Mouse (Mus musculus) testis, adult 2 months (tissue): ENCODE results near the gene Ak4.

Source experiments
- CTCF ChIP-seq: fragments of 200-500 bp; IDR thresholded peaks from 2 replicates; pipeline ENCODE4 v1.5.1; 2012; ENCODE audit warnings: low read depth, mild to moderate bottlenecking, inconsistent platforms, low read length, moderate library complexity; ENCODE audit not compliant: control insufficient read depth, insufficient read depth, insufficient replicate concordance
- POLR2A ChIP-seq: fragments of 200-500 bp; IDR thresholded peaks from 2 replicates; pipeline ENCODE4 v1.6.1; 2012; ENCODE audit warnings: low read depth, mild to moderate bottlenecking, inconsistent platforms, low read length, moderate library complexity; ENCODE audit not compliant: control insufficient read depth

DNA sequence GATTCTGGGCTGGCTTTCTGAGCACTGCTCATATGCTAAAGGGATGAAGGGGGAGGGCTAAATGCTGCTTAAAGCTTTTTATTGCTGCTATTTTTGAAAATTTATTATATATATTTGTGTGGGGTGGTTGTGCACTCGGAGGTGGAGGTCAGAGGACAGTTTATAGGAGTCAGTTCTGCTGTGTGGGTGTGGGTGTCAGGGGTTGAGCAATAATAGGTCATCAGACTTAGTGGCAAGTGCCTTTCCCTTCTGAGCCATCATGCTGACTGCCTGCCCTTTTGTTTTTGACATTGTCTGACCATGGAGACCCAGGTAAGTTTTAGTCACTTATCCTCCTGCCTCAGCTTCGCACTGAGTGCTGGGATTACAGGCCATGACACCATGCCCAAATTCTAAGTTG, 10.0 kb downstream of the Ak4 start:
- TF ChIP-seq CTCF (no peak), POLR2A (no peak)
